Mouse (Mus musculus): ENCODE measurements around the gene Med13l. TPM values are rescaled to one million over a fixed set of nuclear protein-coding genes. Genes with fewer than 3 reads are reported as not detected.

Med13l gene
- polyA plus RNA-seq, 1 experiment, result 42.8 TPM

DNA sequence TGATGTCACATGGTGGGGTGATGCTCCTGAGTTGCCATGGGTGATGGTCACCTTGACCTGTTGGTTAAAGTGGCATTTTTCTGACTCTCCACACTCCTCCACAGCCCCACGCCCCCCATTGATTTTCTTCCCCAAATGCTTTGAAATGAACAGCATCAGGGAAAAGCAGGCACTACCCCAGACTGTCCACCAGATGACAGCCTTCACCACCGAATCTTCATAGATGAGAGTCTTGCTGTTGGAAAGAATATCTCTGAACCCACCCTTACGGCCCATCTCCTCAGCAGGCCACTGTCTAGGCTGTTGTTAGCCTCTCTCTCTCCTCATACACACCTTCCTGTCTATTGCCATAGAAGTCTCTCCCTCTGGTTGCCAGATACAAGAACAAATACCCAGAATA lies 213.4 kb downstream of the Med13l start:
- H3K27me3 ChIP-seq (ENCODE audit: control insufficient read depth, insufficient read depth, low read length), result no peaks in the 10 kb centered on the region
- H3K4me3 ChIP-seq (ENCODE audit: control insufficient read depth, insufficient read depth, low read length), result no peak overlapping the region
- H3K27ac ChIP-seq (ENCODE audit: control insufficient read depth, insufficient read depth, low read length), result no peak overlapping the region
- TF ChIP-seq POLR2A (IDR thresholded peaks at IDR 0.05; ENCODE audit: control insufficient read depth, extremely low read depth, insufficient read depth, low read length, poor library complexity) (no peak), CTCF (IDR thresholded peaks at IDR 0.05; ENCODE audit: borderline replicate concordance, control insufficient read depth, extremely low read depth, insufficient read depth, low read length, poor library complexity) (no peak)
- no peaks in the 10 kb centered on the region for H3K4me1 ChIP-seq (replicated peaks; ENCODE audit: control insufficient read depth, insufficient read depth, low read length)
- peak; percentile 33 for DNase-seq
- WGBS, result 28% methylated on average over 3 of the region's 3 CpGs
- H3K36me3 ChIP-seq (ENCODE audit: control insufficient read depth, insufficient read depth, low read length), result no peaks in the 10 kb centered on the region

DNA sequence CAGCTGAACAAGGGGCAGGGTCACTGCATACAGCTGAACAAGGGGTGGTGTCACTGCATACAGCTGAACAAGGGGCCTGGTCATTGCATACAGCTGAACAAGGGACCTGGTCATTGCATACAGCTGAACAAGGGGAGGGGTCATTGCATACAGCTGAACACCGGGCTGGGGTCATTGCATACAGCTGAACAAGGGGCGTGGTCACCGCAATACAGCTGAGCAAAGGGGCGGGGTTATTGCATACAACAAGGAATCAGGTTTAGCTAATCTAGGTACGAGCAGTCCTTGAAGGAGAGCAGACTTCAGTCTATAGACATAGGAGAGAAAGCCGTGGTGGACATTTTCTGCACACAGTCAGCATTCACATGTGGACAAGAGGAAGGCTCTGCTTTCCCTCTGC lies 215.9 kb downstream of the Med13l start:
- Histone ChIP-seq H3K4me1 (replicated peaks; ENCODE audit: control insufficient read depth, insufficient read depth, low read length) (no peaks in the 10 kb centered on the region), H3K36me3 (ENCODE audit: control insufficient read depth, insufficient read depth, low read length) (no peaks in the 10 kb centered on the region), H3K27ac (ENCODE audit: control insufficient read depth, insufficient read depth, low read length) (no peak overlapping the region), H3K4me3 (ENCODE audit: control insufficient read depth, insufficient read depth, low read length) (no peak overlapping the region), H3K27me3 (ENCODE audit: control insufficient read depth, insufficient read depth, low read length) (no peaks in the 10 kb centered on the region)
- DNase-seq, result no peak
- WGBS, result 86% methylated on average over 6 of the region's 6 CpGs
- TF ChIP-seq POLR2A (IDR thresholded peaks at IDR 0.05; ENCODE audit: control insufficient read depth, extremely low read depth, insufficient read depth, low read length, poor library complexity) (no peak), CTCF (IDR thresholded peaks at IDR 0.05; ENCODE audit: borderline replicate concordance, control insufficient read depth, extremely low read depth, insufficient read depth, low read length, poor library complexity) (no peak)

DNA sequence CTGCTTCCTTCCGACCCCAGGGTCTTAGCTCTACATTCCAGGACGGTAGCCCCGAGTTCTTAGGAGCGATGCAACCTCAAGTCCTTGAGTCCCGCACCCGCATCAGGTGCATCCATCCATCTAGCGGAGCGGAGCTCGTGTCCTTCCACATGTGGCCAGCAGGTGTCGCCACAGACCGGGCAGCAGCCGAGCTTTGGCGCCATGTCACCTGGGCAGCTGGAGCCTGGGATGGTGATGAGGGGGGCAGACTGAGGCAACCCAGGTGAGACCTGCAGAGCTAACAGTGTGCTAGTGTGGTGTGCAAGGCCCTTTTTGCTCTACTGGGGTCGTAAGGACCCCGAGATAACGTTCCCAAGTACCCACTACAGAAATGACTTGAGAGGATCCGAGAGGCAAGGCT lies 221.1 kb downstream of the Med13l start:
- no peak overlapping the region for H3K27ac ChIP-seq (ENCODE audit: control insufficient read depth, insufficient read depth, low read length)
- TF ChIP-seq CTCF (IDR thresholded peaks at IDR 0.05; ENCODE audit: borderline replicate concordance, control insufficient read depth, extremely low read depth, insufficient read depth, low read length, poor library complexity), result peak; percentile 96
- TF ChIP-seq POLR2A (IDR thresholded peaks at IDR 0.05; ENCODE audit: control insufficient read depth, extremely low read depth, insufficient read depth, low read length, poor library complexity), result no peak
- DNase-seq, result peak; percentile 71
- no peaks in the 10 kb centered on the region for H3K36me3 ChIP-seq (ENCODE audit: control insufficient read depth, insufficient read depth, low read length)
- H3K4me3 ChIP-seq (ENCODE audit: control insufficient read depth, insufficient read depth, low read length), result no peak overlapping the region
- WGBS, result 18% methylated on average over 17 of the region's 17 CpGs
- no peaks in the 10 kb centered on the region for H3K4me1 ChIP-seq (replicated peaks; ENCODE audit: control insufficient read depth, insufficient read depth, low read length)
- no peaks in the 10 kb centered on the region for H3K27me3 ChIP-seq (ENCODE audit: control insufficient read depth, insufficient read depth, low read length)

DNA sequence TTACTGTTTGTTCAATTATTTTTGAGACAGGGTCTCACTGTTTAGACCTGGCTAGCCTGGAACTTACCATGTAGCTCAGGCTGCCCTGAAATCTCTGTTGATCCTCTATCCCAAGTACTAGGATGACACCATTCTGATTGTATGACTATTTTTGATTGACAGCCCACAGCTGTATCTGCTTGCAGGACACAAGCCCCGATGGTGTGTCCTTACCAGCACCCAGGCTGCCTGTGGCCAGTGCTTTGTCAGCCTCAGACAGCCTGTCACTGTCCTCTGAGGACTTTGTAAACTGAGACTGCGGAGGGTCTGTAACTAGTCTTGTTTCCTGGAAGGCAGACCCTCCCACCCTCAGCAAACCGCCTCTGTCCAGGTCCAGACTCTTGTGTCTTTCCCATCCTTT lies 221.7 kb downstream of the Med13l start:
- 80% methylated on average over 3 of the region's 3 CpGs for WGBS
- Histone ChIP-seq H3K27ac (ENCODE audit: control insufficient read depth, insufficient read depth, low read length) (no peak overlapping the region), H3K4me3 (ENCODE audit: control insufficient read depth, insufficient read depth, low read length) (no peak overlapping the region), H3K4me1 (replicated peaks; ENCODE audit: control insufficient read depth, insufficient read depth, low read length) (no peaks in the 10 kb centered on the region), H3K36me3 (ENCODE audit: control insufficient read depth, insufficient read depth, low read length) (no peaks in the 10 kb centered on the region), H3K27me3 (ENCODE audit: control insufficient read depth, insufficient read depth, low read length) (no peaks in the 10 kb centered on the region)
- TF ChIP-seq CTCF (IDR thresholded peaks at IDR 0.05; ENCODE audit: borderline replicate concordance, control insufficient read depth, extremely low read depth, insufficient read depth, low read length, poor library complexity), result no peak
- no peak for TF ChIP-seq POLR2A (IDR thresholded peaks at IDR 0.05; ENCODE audit: control insufficient read depth, extremely low read depth, insufficient read depth, low read length, poor library complexity)
- DNase-seq, result no peak

DNA sequence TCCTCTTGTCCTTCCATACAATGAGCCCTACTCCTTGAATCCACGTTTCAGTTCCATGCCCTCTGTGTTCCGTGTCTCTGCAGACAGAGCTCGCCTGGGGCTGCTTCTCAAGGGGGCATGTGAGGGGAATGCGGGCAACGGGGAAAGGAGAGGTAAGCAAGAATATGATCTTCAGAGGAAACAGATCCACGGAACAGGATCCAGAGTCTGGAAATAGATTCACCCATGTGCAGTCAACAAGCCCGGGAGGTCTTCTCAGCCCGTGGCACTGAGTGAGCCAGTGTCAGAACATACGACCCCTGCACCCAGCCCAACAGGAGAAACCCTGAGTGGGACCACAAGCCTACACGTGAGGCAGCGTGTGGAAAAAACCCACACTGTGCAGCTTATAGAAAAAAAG lies 228.7 kb downstream of the Med13l start:
- Histone ChIP-seq H3K27ac (ENCODE audit: control insufficient read depth, insufficient read depth, low read length) (no peak overlapping the region), H3K4me3 (ENCODE audit: control insufficient read depth, insufficient read depth, low read length) (no peak overlapping the region), H3K36me3 (ENCODE audit: control insufficient read depth, insufficient read depth, low read length) (no peaks in the 10 kb centered on the region), H3K4me1 (replicated peaks; ENCODE audit: control insufficient read depth, insufficient read depth, low read length) (no peaks in the 10 kb centered on the region), H3K27me3 (ENCODE audit: control insufficient read depth, insufficient read depth, low read length) (no peaks in the 10 kb centered on the region)
- WGBS, result 87% methylated on average over 11 of the region's 11 CpGs
- DNase-seq, result no peak
- TF ChIP-seq POLR2A (IDR thresholded peaks at IDR 0.05; ENCODE audit: control insufficient read depth, extremely low read depth, insufficient read depth, low read length, poor library complexity) (no peak), CTCF (IDR thresholded peaks at IDR 0.05; ENCODE audit: borderline replicate concordance, control insufficient read depth, extremely low read depth, insufficient read depth, low read length, poor library complexity) (no peak)

DNA sequence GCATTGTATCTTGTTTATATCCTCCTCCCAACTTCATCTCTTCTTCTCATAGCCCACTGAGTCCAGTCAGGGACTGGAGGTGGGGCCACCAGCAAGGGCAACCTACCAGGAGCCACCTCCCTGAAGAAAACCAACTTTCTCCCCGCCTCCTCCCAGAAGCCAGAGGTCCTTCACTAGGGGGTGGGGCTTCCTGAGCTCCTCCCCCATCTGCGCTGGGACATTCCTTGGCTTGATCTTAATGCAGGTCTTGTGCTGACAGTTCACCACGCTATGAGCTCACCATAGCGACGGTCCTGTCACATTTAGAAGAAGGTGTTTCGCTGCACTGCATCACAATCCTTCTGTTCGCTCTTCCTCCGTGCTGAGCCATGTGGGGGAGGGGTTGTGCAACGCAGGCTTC lies 229.3 kb downstream of the Med13l start:
- no peak for DNase-seq
- Histone ChIP-seq H3K36me3 (ENCODE audit: control insufficient read depth, insufficient read depth, low read length) (no peaks in the 10 kb centered on the region), H3K27me3 (ENCODE audit: control insufficient read depth, insufficient read depth, low read length) (no peaks in the 10 kb centered on the region), H3K4me1 (replicated peaks; ENCODE audit: control insufficient read depth, insufficient read depth, low read length) (no peaks in the 10 kb centered on the region), H3K4me3 (ENCODE audit: control insufficient read depth, insufficient read depth, low read length) (no peak overlapping the region), H3K27ac (ENCODE audit: control insufficient read depth, insufficient read depth, low read length) (no peak overlapping the region)
- TF ChIP-seq POLR2A (IDR thresholded peaks at IDR 0.05; ENCODE audit: control insufficient read depth, extremely low read depth, insufficient read depth, low read length, poor library complexity) (no peak), CTCF (IDR thresholded peaks at IDR 0.05; ENCODE audit: borderline replicate concordance, control insufficient read depth, extremely low read depth, insufficient read depth, low read length, poor library complexity) (no peak)
- WGBS, result 85% methylated on average over 9 of the region's 9 CpGs

DNA sequence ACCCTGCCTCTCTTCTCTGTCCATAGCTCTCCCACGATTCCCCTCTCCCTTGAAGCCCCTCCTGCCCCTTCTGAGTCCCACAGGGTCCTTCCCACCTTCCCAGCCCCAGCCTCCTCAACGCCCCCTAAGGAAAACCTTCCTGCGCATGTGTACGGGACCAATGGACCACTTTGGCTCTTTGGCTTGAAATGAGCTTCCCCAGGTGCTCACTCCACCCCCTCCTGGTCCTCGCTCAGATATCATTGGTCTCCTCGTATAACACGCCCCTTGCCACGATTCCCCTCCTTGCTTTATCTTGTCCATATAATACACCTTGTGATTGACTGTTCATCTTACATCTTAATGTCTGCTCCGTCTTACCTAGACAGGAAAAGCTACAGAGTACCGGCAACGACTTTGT lies 237.3 kb downstream of the Med13l start:
- Histone ChIP-seq H3K27me3 (ENCODE audit: control insufficient read depth, insufficient read depth, low read length) (no peaks in the 10 kb centered on the region), H3K4me1 (replicated peaks; ENCODE audit: control insufficient read depth, insufficient read depth, low read length) (no peaks in the 10 kb centered on the region), H3K27ac (ENCODE audit: control insufficient read depth, insufficient read depth, low read length) (no peak overlapping the region), H3K36me3 (ENCODE audit: control insufficient read depth, insufficient read depth, low read length) (no peaks in the 10 kb centered on the region), H3K4me3 (ENCODE audit: control insufficient read depth, insufficient read depth, low read length) (no peak overlapping the region)
- DNase-seq, result no peak
- 93% methylated on average over 11 of the region's 11 CpGs for WGBS
- no peak for TF ChIP-seq CTCF (IDR thresholded peaks at IDR 0.05; ENCODE audit: borderline replicate concordance, control insufficient read depth, extremely low read depth, insufficient read depth, low read length, poor library complexity)
- no peak for TF ChIP-seq POLR2A (IDR thresholded peaks at IDR 0.05; ENCODE audit: control insufficient read depth, extremely low read depth, insufficient read depth, low read length, poor library complexity)
